Mouse (Mus musculus): ENCODE results near the gene Lbx1.

DNA sequence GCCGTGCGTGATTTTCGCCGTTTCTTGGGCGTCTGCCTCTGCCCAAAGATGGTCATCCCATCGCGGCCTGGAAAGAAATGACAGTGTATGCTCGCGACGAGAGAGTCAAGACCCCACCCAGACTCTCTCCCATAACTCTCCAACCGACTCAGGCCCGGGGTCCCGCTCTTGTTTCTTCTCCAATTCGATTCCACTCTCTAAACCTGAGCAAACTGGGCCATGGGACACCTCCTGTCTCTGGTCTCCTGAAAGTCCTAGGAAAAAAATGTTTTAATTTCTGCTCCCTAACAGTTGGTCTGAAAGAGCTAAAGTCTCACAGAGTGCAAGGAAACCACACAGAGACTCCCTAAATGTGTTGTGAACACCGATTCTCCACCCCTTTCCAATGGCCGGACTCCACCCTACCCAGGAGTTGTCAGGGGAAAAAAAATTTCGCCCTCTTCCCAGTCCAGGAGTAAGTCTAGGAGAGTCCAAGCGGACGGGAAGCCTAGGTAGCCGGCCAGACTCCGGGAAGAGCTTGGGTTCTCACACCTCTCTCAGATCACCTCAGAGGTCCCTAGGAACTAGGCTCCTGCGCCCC lies 1.3 kb downstream of the Lbx1 start:
- TF ChIP-seq CTCF (IDR thresholded peaks at IDR 0.05; ENCODE audit: low read depth) (no peak), EP300 (IDR thresholded peaks at IDR 0.05; ENCODE audit: low read depth) (no peak)
